Mouse (Mus musculus) kidney, postnatal 36 days (tissue): ENCODE data around the gene Hbb-bt.
"Not testable (repeated sequence)": the region's sequence is repeated elsewhere in the genome, so short reads cannot be mapped to it uniquely, and the experiment has no call there.

Source experiments
- DNase-seq, 2 experiments: peaks; one replicate each; pipeline ENCODE4 v3.0.0; 2021 to 2022; ENCODE audit warnings: mixed read lengths in 2 of 2

Gene Hbb-bt

GRCm38 (mm10) chr7:103813766-103814165, at the start of gene Hbb-bt:
TSS of gene Hbb-bt (minus strand) at chr7:103813996.
- no peak for DNase-seq

GRCm38 (mm10) chr7:103861531-103861930, 47.7 kb upstream of the Hbb-bt start:
- DNase-seq = no peak

GRCm38 (mm10) chr7:103860855-103861254, 47.1 kb upstream of the Hbb-bt start:
- no peak for DNase-seq

GRCm38 (mm10) chr7:103859076-103859475, 45.3 kb upstream of the Hbb-bt start:
- DNase-seq = no peak

- no peak for DNase-seq
Observed at GRCm38 (mm10) chr7:103854669-103855068, 40.9 kb upstream of the Hbb-bt start.

GRCm38 (mm10) chr7:103853090-103853489, 39.3 kb upstream of the Hbb-bt start, which contains the start of gene Hbb-y:
TSS of gene Hbb-y (minus strand) at chr7:103853216.
- DNase-seq = no peak

GRCm38 (mm10) chr7:103844525-103845325, 30.9 kb upstream of the Hbb-bt start:
- DNase-seq = no peak

- DNase-seq = no peak
Observed at GRCm38 (mm10) chr7:103843034-103843433, 29.2 kb upstream of the Hbb-bt start, which contains the start of gene Hbb-bh1. TSS of gene Hbb-bh1 (minus strand) at chr7:103843164.

GRCm38 (mm10) chr7:103840268-103840667, 26.5 kb upstream of the Hbb-bt start, which contains the start of gene Hbb-bh2:
TSS of gene Hbb-bh2 (minus strand) at chr7:103840520.
- no peak for DNase-seq

- DNase-seq = no peak
Observed at GRCm38 (mm10) chr7:103827808-103828207, 14.0 kb upstream of the Hbb-bt start, which contains the start of gene Hbb-bs. TSS of gene Hbb-bs (minus strand) at chr7:103828096.

GRCm38 (mm10) chr7:103827139-103827538, 13.3 kb upstream of the Hbb-bt start:
- not testable (repeated sequence) for DNase-seq

GRCm38 (mm10) chr7:103826255-103826887, 12.6 kb upstream of the Hbb-bt start:
- DNase-seq = no peak

- DNase-seq = no peak
Observed at GRCm38 (mm10) chr7:103825536-103826254, 11.9 kb upstream of the Hbb-bt start.

GRCm38 (mm10) chr7:103824597-103824996, 10.8 kb upstream of the Hbb-bt start:
- DNase-seq = no peak

GRCm38 (mm10) chr7:103815085-103815484, 1.3 kb upstream of the Hbb-bt start:
- not testable (repeated sequence) for DNase-seq

- not testable (repeated sequence) for DNase-seq
Observed at GRCm38 (mm10) chr7:103813152-103813551, 644 bp downstream of the Hbb-bt start.

GRCm38 (mm10) chr7:103812174-103812573, 1.6 kb downstream of the Hbb-bt start:
- no peak for DNase-seq

- DNase-seq = no peak
Observed at GRCm38 (mm10) chr7:103811223-103811845, 2.5 kb downstream of the Hbb-bt start.

GRCm38 (mm10) chr7:103810746-103811145, 3.0 kb downstream of the Hbb-bt start:
- DNase-seq = no peak

- no peak for DNase-seq
Observed at GRCm38 (mm10) chr7:103810296-103810695, 3.5 kb downstream of the Hbb-bt start.

- no peak for DNase-seq
Observed at GRCm38 (mm10) chr7:103809801-103810155, 4.0 kb downstream of the Hbb-bt start.

- DNase-seq = no peak
Observed at GRCm38 (mm10) chr7:103808971-103809800, 4.6 kb downstream of the Hbb-bt start.
